Mouse (Mus musculus): ENCODE measurements around the gene Zfp82.

GRCm38 (mm10) chr7:30095551-30096125 is 22.9 kb upstream of the Zfp82 start:
- TF ChIP-seq GATA1 (IDR thresholded peaks at IDR 0.05; ENCODE audit: low read length): no peak
- TF ChIP-seq TAL1 (IDR thresholded peaks at IDR 0.05; ENCODE audit: low read length): no peak

Measured in erythroblast, embryonic 14.5 days (primary cell).